Mouse (Mus musculus) bone marrow macrophage, adult 2 months (primary cell): ENCODE results near the gene Rcbtb2. TPM values are rescaled to one million over a fixed set of nuclear protein-coding genes. Genes with fewer than 3 reads are reported as not detected.
A peak's percentile ranks its signal among the peaks of the same experiment; 100 is the strongest.

Experiments used
- H3K27ac ChIP-seq: 2 replicates; pipeline ENCODE4 v1.5.1; 2012; ENCODE audit warnings: low read depth, low read length; ENCODE audit not compliant: insufficient read depth
- H3K4me1 ChIP-seq: 2 replicates; pipeline ENCODE4 v1.6.1; 2012; ENCODE audit warnings: low read length; ENCODE audit not compliant: control insufficient read depth, insufficient read depth
- H3K4me3 ChIP-seq: 2 replicates; pipeline ENCODE4 v1.5.1; 2012; ENCODE audit warnings: mild to moderate bottlenecking, low read length, moderate library complexity; ENCODE audit not compliant: insufficient read depth
- CTCF ChIP-seq: IDR thresholded peaks from 2 replicates; pipeline ENCODE4 v1.5.1; 2012; ENCODE audit warnings: low read depth, mild to moderate bottlenecking, low read length, moderate library complexity
- POLR2A ChIP-seq: IDR thresholded peaks from 2 replicates; pipeline ENCODE4 v1.6.1; 2012; ENCODE audit warnings: mild to moderate bottlenecking, low read depth, low read length, borderline replicate concordance
- polyA plus RNA-seq: library from polyadenylated mRNA; stranded (reverse); fragments of >200 nt; gene quantifications from 2 replicates; pipeline ENCODE4 v1.2.4, GENCODE M21; 2012; ENCODE audit not compliant: missing spikeins, insufficient read depth, insufficient read length

Gene Rcbtb2
- polyA plus RNA-seq, 1 experiment = 371 TPM

DNA sequence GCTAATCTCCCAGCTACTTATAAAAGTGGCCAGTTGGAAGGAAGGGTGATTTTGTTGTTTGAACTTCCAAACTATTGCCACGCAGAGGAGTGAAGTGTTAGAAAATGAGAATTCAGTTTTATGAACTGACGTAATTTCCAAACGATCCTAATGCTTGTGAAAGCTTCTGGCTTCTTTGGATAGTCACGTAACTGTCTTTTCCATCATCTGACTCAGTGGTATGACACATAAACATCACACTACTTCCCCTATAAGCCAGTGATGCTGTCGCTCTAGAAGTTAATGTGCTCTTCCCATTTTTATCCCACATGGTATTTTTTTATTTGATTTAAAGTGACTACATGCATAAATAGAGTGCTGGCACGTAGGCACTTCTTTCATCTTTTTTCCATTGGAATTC lies 45.8 kb downstream of the Rcbtb2 start:
- H3K27ac ChIP-seq = peak overlapping the region; percentile 89
- H3K4me3 ChIP-seq = no peak overlapping the region
- TF ChIP-seq POLR2A (no peak), CTCF (no peak)
- peaks cover 50% of the 10 kb centered on the region for H3K4me1 ChIP-seq

DNA sequence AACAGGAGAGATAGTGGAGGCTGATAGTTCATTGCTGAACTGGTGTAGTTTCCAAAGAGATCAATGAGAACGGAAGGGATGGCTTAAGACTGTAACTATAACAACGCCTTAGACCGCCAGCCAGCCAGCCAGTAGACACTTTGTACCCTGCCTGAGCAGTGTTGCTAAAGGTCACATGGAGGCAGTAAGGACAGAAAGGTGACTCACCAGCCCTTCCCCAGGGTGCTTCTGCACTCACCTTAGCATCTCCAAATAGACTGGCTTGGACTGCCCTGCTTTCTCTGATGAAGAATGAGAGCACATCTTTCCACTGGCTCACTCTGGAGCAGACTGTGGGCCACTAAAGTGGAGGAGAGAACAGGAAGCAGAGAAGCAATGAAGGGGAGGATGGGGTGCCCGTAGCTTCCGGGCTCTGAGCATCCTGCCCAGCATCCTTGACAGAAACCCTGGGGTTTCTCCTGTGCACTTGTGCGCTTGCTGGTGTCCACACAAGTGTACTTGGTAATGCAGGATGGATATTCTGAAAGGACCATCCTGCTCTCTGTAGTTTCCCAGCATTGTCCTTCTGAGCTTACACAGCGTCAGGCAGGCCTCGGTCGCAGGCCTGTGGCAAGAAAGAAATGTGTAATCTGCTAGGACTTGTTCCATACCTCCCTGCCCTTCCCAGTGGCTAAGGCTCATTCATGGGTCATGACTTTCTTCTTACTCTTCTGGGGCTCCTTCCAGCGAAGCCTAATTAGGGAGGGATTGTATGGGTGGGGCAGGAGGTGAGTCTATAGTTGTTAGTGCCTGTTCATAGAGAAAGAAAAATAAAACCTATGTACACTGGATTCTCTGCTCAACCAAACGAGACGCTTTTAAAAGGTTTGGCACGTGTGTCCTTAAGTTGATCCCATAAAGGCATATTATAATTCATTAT lies 47.3 kb downstream of the Rcbtb2 start:
- Histone ChIP-seq H3K4me1 (peaks cover 65% of the 10 kb centered on the region), H3K4me3 (no peak overlapping the region), H3K27ac (peak overlapping the region; percentile 87; the same call in 1 of the 2 replicates)
- no peak for TF ChIP-seq CTCF
- no peak for TF ChIP-seq POLR2A

DNA sequence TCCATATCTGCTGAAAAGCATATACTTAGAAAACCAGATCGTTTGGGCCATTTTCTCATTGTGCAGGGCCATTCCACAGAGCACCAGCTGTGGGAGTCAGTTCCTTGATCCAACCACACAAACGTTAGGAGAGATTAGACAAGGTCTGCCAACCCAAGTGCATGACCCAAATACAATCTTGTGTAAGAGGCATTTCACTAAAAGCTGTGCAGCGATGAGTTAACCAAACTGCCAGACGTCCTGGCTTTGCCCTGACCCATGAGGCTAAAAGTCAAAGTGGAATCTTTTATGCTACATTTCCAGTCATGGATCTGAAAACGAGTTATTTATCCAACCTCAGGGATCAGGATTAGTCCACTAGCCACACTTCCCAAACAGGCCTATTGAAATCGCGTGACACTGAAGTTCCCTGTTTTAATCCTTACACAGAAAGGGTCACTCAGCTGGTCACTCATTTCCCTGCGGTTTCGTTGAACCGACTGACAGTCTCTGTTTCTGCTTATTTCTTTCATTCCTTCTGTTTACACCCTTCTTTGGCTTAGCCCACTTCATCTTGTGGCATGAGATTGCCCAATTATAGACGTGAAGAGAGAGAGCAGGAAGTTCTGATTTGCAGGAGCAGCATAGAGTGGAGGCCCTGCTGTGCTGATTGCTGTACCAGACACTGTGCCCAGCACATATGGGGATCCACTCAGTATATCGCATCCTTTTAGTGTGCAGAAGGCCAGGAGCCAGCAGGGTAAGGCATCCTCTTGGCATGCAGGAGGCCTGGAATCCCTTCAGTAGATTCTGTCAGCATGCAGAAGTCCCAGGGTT lies 49.6 kb downstream of the Rcbtb2 start:
- Histone ChIP-seq H3K4me3 (peak overlapping the region; percentile 28), H3K4me1 (peaks cover 84% of the 10 kb centered on the region), H3K27ac (peak overlapping the region; percentile 99)
- TF ChIP-seq POLR2A = no peak
- TF ChIP-seq CTCF = no peak

DNA sequence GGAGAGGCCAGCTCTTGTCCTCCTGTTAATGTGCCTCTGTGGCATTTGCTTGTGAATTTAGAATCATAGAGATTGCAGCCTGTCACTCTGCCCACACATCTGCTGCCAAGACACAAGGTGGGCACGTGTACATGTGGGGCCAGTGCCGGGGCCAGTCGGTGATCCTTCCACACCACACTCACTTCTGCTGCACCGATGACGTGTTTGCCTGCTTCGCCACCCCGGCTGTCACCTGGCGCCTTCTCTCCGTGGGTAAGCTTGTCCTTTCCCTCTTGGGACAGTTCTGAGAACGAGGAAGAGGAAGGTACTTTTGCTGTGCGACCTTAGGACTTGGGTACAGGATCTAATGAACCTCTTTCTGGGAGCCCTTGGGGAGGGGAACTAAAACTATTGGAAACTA lies 50.8 kb downstream of the Rcbtb2 start:
- Histone ChIP-seq H3K4me3 (peak overlapping the region; percentile 7; the same call in 1 of the 2 replicates), H3K4me1 (peaks cover 85% of the 10 kb centered on the region), H3K27ac (peak overlapping the region; percentile 99)
- no peak for TF ChIP-seq CTCF
- no peak; the same call in 1 of the 2 replicates for TF ChIP-seq POLR2A

DNA sequence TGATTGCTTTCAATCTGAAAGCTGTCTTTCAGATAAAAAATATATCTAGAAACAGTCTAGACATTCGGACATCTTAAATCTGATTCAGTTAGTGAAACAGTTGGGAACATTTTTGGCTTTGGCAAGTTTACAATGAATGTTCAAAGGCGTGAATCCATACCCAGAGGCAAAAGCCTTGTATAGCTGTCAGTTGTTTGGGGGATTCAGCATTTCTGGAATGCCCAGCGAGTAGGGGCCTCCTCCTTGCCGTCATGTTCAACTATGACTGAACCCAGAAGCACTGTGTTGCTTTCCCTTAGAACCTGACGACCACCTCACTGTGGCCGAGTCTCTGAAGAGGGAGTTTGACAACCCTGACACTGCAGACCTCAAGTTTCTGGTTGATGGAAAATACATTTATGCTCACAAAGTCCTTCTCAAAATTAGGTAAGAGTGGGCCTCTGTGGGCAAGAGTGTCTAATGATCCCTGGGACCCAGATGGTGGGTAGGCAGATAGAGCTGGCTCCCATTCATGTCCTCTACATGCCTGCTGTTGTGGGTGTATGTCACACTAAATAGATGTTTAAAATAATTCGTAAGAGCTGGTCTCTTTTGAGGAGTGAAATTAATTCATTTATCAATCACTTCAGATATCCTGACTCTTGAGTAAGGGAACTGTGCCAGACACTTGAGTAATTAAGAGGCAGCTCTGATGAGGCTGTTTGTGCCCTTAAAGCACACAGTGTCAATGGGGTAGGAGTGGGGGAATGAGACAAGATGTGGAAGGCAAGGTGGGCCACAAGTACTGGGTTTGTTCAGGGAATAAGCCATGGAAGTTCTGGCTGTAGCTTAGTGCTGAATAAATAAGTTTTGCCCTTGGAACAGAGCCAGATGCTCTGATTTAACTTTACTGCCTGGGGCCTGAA lies 51.5 kb downstream of the Rcbtb2 start:
- Histone ChIP-seq H3K27ac (peak overlapping the region; percentile 99), H3K4me1 (peaks cover 86% of the 10 kb centered on the region), H3K4me3 (no peak overlapping the region)
- no peak for TF ChIP-seq CTCF
- TF ChIP-seq POLR2A = no peak

DNA sequence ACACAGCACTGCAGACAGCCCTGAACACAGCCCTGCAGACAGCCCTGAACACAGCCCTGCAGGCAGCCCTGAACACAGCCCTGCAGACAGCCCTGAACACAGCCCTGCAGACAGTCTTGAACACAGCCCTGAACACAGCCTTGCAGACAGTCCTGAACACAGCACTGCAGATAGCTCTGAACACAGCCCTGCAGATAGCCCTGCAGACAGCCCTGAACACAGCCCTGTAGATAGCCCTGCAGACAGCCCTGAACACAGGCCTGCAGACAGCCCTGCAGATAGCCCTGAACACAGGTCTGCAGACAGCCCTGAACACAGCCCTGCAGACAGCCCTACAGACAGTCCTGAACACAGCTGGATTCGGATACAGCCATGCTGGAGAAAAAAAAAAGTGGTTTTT lies 52.2 kb downstream of the Rcbtb2 start:
- Histone ChIP-seq H3K4me1 (peaks cover 86% of the 10 kb centered on the region), H3K27ac (peak overlapping the region; percentile 99), H3K4me3 (no peak overlapping the region)
- TF ChIP-seq POLR2A (no peak), CTCF (no peak)

DNA sequence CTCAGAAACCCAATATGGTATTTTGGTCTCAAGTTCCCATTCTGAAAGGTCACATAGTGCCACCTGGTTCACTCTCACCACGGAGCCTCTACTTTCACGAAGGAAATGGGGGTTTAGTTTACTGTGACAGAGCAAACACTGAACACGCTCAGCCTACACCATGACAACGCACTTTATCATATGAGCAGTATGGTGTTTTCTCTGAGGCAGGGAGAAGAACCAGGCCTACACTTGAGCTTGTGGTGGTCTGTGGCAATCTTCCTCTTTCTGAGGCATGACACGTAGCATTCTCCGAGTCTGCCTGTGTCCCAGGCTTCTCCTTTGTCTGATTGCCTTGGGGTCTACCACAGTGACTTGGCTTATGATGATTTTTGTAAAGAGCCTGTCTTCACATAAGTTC lies 53.0 kb downstream of the Rcbtb2 start:
- peak overlapping the region; percentile 99 for H3K27ac ChIP-seq
- H3K4me1 ChIP-seq = peaks cover 86% of the 10 kb centered on the region
- no peak overlapping the region for H3K4me3 ChIP-seq
- TF ChIP-seq CTCF = no peak
- no peak for TF ChIP-seq POLR2A

DNA sequence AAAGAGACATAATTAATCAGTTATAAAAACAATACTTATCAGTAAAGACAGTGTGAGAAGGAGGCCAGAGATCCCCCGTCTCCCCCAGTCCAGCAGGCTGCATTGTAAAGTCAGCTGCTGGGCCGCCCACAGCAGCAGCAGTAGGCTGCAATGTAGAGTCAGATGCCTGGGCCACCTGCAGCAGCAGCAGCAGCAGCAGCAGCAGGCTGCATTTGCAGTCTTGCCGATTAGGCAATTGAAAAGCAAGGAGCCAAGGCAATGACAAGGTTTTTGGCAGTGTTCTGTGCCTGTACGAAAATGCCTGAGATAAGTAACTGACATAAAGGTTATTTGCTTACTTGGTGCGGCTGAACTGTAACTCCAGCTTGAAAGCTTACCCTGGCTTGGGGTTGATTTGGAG lies 53.4 kb downstream of the Rcbtb2 start:
- Histone ChIP-seq H3K4me1 (peaks cover 85% of the 10 kb centered on the region), H3K4me3 (no peak overlapping the region), H3K27ac (peak overlapping the region; percentile 99)
- TF ChIP-seq CTCF (no peak), POLR2A (no peak)

DNA sequence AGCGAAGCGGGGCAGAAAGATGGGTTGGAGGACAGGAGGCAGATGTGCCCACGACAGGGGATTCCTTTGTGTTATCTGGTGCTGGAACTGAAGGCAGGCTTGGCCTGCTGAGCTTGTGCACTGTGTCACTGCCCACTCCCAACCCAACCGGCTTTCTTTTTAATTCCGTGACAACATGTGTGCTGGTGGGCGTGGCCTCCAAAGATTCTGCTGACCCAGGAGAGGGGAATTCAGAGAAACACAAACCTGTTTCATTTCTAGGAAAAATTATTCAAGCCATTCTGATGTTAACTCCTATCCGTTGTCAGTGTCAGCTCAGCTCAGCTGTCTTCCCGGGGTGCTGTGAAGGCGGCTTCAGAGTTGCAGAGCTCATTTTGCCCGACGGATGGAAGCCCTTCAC lies 55.1 kb downstream of the Rcbtb2 start:
- Histone ChIP-seq H3K4me3 (no peak overlapping the region), H3K4me1 (peaks cover 79% of the 10 kb centered on the region), H3K27ac (peak overlapping the region; percentile 91)
- TF ChIP-seq POLR2A (no peak), CTCF (no peak)
